Mouse (Mus musculus): ENCODE data around the gene Mrpl55.

DNA sequence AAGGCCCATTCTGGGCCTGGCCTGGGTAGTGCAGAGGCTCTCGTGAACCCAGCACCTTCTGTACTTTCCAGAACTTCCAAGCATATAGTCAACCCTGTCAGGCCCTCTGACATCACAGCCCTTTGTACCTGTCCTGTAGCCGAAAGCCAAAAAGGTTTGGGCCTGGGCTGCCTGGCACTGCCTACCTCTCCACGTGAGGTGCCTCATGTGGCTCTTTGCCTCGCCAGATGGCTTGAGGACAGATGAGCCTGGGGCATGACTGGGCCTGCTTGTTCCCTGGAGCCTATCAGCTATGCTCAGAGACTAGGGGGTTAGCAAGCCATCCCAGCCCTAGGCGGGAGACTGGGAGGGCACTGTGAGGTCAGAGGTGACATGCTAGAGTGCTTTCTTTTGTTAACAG is 16.8 kb upstream of the Mrpl55 start:
- TF ChIP-seq POLR2A (IDR thresholded peaks at IDR 0.05; ENCODE audit: control insufficient read depth, extremely low read depth, insufficient read depth, low read length, poor library complexity) (no peak), CTCF (IDR thresholded peaks at IDR 0.05; ENCODE audit: borderline replicate concordance, control insufficient read depth, extremely low read depth, insufficient read depth, low read length, poor library complexity) (no peak)
